Mouse (Mus musculus) embryonic facial prominence, embryonic 13.5 days (tissue): Measurements from ENCODE around the gene Sel1l3. TPM values are rescaled to one million over a fixed set of nuclear protein-coding genes. Genes with fewer than 3 reads are reported as not detected.

Experiments
- ATAC-seq: fragments of 200-750 bp; cut with Nextera tagmentation; 2 replicates; pipeline ENCODE4 v1.8.0; 2017; ENCODE audit warnings: low read depth; ENCODE audit not compliant: insufficient number of reproducible peaks, insufficient read depth, low FRiP score, low TSS enrichment
- H3K27ac ChIP-seq: fragments of 300-500 bp; sonication (generic); 2 replicates; pipeline ENCODE4 v1.5.1; 2015; ENCODE audit warnings: moderate library complexity, mild to moderate bottlenecking, inconsistent platforms
- H3K27me3 ChIP-seq: fragments of 300-500 bp; sonication (generic); 2 replicates; pipeline ENCODE4 v1.6.1; 2015; ENCODE audit warnings: mild to moderate bottlenecking, inconsistent platforms
- H3K36me3 ChIP-seq: fragments of 300-500 bp; sonication (generic); 2 replicates; pipeline ENCODE4 v1.6.1; 2015; ENCODE audit warnings: mild to moderate bottlenecking, inconsistent platforms
- H3K4me1 ChIP-seq: fragments of 300-500 bp; sonication (generic); 2 replicates; pipeline ENCODE4 v1.6.1; 2015; ENCODE audit warnings: inconsistent platforms
- H3K4me2 ChIP-seq: fragments of 300-500 bp; sonication (generic); 2 replicates; pipeline ENCODE4 v1.6.1; 2015; ENCODE audit warnings: moderate library complexity, mild to moderate bottlenecking, inconsistent platforms
- H3K4me3 ChIP-seq: fragments of 300-500 bp; sonication (generic); 2 replicates; pipeline ENCODE4 v1.5.1; 2015; ENCODE audit warnings: mild to moderate bottlenecking, inconsistent platforms
- H3K9ac ChIP-seq: fragments of 300-500 bp; sonication (generic); 2 replicates; pipeline ENCODE4 v1.6.1; 2015; ENCODE audit warnings: mild to moderate bottlenecking, inconsistent platforms
- H3K9me3 ChIP-seq: fragments of 300-500 bp; sonication (generic); 2 replicates; pipeline ENCODE4 v1.6.1; 2016; ENCODE audit warnings: inconsistent platforms
- WGBS: fragments of 180-500 bp; shearing (Covaris S2); methylation state at CpG from one replicate; pipeline ENCODE4 v1.1.7; 2015; ENCODE audit warnings: mixed read lengths; 5-methylcytosine and 5-hydroxymethylcytosine counted together
- polyA plus RNA-seq: library from polyadenylated mRNA; unstranded; fragments of >200 nt; fragmentation: Nextera tagmentation; extraction: Ambion mirVana; gene quantifications from 2 replicates; pipeline ENCODE4 v1.2.1, GENCODE M21; 2015

Sel1l3 gene
- polyA plus RNA-seq, 1 experiment from 2014 or later = 1.0 TPM

DNA sequence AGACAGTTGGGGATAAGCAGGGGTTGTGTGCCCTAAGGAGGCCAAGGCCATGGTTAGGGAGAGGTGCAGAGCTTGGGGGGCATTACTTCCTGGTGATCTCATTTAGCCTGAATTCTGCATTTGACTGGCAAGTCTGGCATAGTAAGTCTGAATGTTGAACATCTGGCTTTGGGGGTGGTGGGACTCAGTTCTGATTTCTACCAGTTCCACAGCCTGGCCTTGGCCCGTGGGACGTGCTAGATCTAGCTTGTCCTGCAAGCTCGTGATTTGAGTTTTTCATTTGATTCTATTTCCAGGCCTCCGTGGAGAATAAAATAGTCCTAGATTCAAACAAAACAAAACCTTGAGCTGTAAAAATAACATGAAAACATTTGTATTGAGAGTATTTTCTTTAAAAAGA lies 46.2 kb downstream of the Sel1l3 start:
- H3K36me3 ChIP-seq = no peaks in the 10 kb centered on the region
- WGBS = 80% methylated on average over 4 of the region's 4 CpGs
- H3K4me1 ChIP-seq = no peaks in the 10 kb centered on the region
- H3K4me3 ChIP-seq = no peak overlapping the region
- H3K9me3 ChIP-seq = no peaks in the 10 kb centered on the region
- H3K27me3 ChIP-seq = no peaks in the 10 kb centered on the region
- no peak overlapping the region for H3K27ac ChIP-seq
- no peak overlapping the region for H3K9ac ChIP-seq
- no peak for ATAC-seq
- no peak overlapping the region for H3K4me2 ChIP-seq

DNA sequence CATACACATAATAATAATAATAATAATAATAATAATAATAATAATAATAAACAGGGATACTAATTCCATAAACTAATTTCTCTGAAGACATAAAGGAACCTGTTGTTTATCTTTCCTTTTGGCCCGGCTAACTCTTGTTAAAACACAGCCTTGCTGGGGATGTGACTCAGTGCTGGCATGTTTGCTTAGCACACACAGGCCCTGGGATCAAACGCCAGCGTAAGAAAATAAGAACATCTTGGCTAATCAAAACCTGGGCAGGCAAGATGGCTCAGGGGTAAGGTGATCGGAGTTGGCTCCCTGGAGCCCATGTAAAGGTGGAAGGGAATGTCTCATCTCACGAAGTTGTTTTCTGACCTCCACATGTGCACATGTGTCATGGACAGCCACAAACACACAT lies 48.1 kb downstream of the Sel1l3 start:
- Histone ChIP-seq H3K4me1 (no peaks in the 10 kb centered on the region), H3K4me3 (no peak overlapping the region), H3K27ac (no peak overlapping the region), H3K36me3 (no peaks in the 10 kb centered on the region), H3K9ac (no peak overlapping the region), H3K4me2 (no peak overlapping the region), H3K27me3 (no peaks in the 10 kb centered on the region), H3K9me3 (no peaks in the 10 kb centered on the region)
- WGBS = 87% methylated on average over 5 of the region's 5 CpGs
- ATAC-seq = no peak

DNA sequence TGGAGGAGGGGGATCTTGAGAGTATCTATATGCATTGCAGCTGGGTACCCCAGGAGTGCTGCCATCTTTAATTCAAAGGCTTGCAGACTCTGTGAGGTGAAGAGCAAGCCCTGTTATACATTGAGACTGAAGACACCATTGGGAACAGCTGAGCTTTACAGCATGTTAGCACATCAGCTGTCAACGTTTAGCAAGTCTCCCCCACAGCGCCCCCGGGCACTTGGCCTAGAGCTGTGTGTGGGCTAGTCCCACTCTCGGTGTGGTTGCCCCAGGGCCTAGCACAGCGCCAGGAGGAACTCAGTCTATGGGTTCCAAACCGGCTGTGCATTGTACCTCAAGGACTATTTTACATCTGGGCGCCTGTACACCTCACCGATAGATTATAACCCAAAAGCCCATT lies 51.3 kb downstream of the Sel1l3 start:
- no peak for ATAC-seq
- 86% methylated on average over 8 of the region's 8 CpGs for WGBS
- H3K4me3 ChIP-seq = no peak overlapping the region
- no peak overlapping the region for H3K27ac ChIP-seq
- H3K9me3 ChIP-seq = no peaks in the 10 kb centered on the region
- H3K4me1 ChIP-seq = no peaks in the 10 kb centered on the region
- H3K9ac ChIP-seq = no peak overlapping the region
- no peaks in the 10 kb centered on the region for H3K36me3 ChIP-seq
- no peak overlapping the region for H3K4me2 ChIP-seq
- no peaks in the 10 kb centered on the region for H3K27me3 ChIP-seq

DNA sequence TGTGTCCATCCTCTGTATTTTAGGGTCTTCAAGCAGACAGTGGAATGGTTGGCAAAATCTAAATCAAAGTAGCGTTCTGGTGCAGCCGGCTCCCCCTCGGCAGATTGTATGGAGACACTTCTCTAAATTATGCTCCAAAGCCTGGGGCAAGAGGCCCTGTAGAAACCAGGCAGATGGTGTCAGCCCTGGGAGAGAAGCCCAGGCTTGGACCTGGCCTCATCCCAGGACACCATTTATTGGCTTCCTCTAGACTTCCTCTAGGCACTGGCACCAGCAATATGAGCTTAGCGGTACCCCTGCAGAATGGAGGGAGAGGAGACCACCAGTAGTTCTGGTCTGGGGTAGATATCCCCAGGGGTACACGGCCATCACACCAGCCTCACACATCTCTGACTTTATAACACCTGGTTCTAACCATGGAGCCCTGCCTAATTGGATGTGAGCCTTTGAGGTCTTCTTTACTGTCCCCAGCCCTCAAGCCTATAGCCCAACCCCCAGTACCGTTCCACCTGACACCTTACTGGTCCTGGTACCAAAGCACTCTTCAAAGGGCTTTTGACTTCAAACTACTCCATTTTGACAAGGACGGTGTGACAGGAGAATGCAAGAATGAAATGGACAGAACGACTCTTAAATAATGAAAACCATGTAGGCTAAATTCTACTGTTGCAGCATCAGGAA lies 52.1 kb downstream of the Sel1l3 start:
- Histone ChIP-seq H3K27ac (no peak overlapping the region), H3K4me2 (no peak overlapping the region), H3K4me3 (no peak overlapping the region), H3K9me3 (no peaks in the 10 kb centered on the region), H3K9ac (no peak overlapping the region), H3K4me1 (no peaks in the 10 kb centered on the region), H3K27me3 (no peaks in the 10 kb centered on the region), H3K36me3 (no peaks in the 10 kb centered on the region)
- no peak for ATAC-seq
- WGBS = 86% methylated on average over 8 of the region's 8 CpGs

DNA sequence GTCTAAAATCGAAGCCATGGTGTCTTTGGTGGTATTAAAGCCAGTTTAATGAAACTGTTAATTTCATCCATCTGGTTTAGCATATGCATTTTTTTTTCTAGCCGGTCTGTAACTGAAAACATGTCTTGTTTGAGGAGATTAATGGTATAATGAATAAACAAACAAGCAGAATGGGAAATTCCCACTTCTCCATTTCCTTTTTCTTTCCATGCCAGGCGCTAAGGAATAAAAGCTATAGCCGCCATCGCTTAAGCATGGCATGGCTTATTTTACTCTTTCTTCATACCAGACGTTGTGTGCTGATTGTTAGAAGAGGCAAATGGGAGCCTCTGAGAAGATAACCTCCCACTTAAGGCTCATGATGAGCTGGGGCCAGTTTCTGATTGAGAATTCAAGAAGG lies 53.5 kb downstream of the Sel1l3 start:
- 84% methylated on average over 6 of the region's 6 CpGs for WGBS
- H3K4me3 ChIP-seq = no peak overlapping the region
- H3K9me3 ChIP-seq = no peaks in the 10 kb centered on the region
- H3K27ac ChIP-seq = no peak overlapping the region
- no peak for ATAC-seq
- H3K27me3 ChIP-seq = no peaks in the 10 kb centered on the region
- H3K4me1 ChIP-seq = peaks cover 8% of the 10 kb centered on the region; the same call in 1 of the 2 replicates
- H3K4me2 ChIP-seq = no peak overlapping the region
- no peak overlapping the region for H3K9ac ChIP-seq
- H3K36me3 ChIP-seq = no peaks in the 10 kb centered on the region

DNA sequence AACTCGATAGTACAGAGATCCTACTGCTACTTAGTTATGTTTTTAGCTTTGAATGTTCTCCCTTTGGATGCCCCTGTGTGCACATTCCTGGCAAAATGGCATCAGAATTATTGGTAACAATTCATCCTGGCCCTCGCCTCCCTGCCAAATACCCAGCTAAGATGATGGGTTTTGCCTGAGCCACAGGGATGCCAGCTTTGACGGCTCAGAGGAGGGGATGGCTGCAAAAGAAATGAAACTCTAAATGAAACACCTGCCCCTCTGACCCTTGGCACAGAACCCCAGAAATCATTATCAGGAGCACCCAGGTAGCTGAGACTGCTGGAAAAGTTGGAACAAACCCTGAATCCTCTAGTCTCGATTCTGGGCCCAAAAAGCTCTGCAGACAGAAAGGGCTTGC lies 54.1 kb downstream of the Sel1l3 start:
- Histone ChIP-seq H3K27me3 (no peaks in the 10 kb centered on the region), H3K27ac (no peak overlapping the region), H3K4me1 (peaks cover 8% of the 10 kb centered on the region; the same call in 1 of the 2 replicates), H3K4me3 (no peak overlapping the region), H3K4me2 (no peak overlapping the region), H3K9ac (no peak overlapping the region), H3K36me3 (no peaks in the 10 kb centered on the region), H3K9me3 (no peaks in the 10 kb centered on the region)
- no peak for ATAC-seq
- WGBS = 86% methylated on average over 4 of the region's 4 CpGs

DNA sequence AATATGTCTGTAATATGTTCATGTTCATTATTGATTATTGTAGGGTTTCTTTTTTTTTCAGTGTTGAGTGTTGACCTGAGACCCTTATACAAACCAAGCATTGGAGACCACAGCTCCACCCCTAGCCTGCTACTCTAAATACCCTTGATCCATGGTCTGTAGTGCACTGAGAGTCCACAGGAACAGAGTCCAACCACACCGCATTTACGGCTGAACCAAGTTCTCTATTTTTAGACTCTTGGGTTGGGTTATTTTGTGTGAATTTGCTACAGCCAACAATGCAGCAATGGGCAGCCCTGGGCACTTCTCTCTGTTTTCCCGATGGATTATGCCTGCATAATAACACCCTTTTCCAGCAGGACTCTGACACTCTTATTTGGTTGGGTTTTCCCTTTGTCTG lies 54.6 kb downstream of the Sel1l3 start:
- no peak for ATAC-seq
- Histone ChIP-seq H3K27me3 (no peaks in the 10 kb centered on the region), H3K4me2 (no peak overlapping the region), H3K36me3 (no peaks in the 10 kb centered on the region), H3K9ac (no peak overlapping the region), H3K27ac (no peak overlapping the region), H3K4me1 (peaks cover 8% of the 10 kb centered on the region; the same call in 1 of the 2 replicates), H3K4me3 (no peak overlapping the region), H3K9me3 (no peaks in the 10 kb centered on the region)
- WGBS = 91% methylated on average over 3 of the region's 3 CpGs

DNA sequence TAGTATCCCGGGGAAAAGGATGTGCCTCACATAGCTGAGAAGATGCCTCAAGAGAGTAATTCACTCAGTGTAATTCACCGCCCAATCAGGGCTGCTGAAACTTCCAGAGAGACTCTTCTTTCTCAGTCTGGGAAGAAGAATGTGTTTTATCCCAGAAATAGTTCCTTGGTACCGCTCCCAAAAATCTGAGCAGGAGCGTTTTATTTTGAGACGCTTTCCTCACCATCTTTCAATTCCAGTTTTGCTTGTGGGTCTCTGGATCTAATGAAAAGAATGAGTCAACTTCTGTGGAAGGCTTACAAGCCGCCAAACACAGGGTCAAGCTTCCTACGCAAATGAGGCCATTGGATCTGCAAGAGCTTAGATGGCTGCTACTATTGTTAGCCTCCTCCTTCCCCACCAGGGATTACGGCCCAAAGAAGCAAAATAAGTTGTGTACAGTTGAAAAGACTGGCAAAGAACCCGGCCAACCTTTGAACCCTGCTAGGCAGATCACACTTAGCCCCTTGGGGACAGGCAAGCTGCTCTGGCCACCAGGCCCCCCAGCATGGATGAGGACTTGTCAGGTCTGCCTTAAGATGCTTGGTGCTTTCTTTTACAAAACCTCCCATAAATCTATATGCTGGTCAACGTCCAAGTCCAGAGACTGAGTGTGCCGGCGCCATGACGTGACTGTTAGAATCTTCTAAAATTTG lies 57.6 kb downstream of the Sel1l3 start:
- Histone ChIP-seq H3K36me3 (no peaks in the 10 kb centered on the region), H3K27me3 (no peaks in the 10 kb centered on the region), H3K9me3 (no peaks in the 10 kb centered on the region), H3K9ac (no peak overlapping the region), H3K27ac (no peak overlapping the region), H3K4me2 (no peak overlapping the region), H3K4me1 (peaks cover 8% of the 10 kb centered on the region; the same call in 1 of the 2 replicates), H3K4me3 (no peak overlapping the region)
- whole genome bisulfite sequencing = 68% methylated on average over 13 of the region's 13 CpGs
- no peak for ATAC-seq

DNA sequence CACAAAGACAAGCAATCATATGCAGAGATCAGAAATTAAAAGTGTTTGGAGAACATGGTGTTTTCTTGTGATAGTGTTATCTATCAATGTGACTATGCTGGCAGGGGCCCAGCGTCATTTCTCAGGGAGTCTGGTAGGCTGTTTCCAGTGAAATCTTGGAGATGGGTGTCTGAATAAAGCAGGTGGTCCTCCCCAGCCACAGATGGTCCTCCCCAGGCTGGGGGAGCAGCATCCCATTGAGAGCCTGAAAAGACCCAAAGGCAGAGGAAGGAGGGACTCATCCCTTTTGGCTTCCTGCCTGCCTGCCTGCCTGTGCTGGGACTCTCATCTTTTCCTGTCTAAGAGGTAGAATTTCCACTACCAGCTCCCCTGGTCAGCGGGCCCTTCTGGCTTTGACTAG lies 59.2 kb downstream of the Sel1l3 start:
- no peak overlapping the region for H3K4me3 ChIP-seq
- 84% methylated on average over 2 of the region's 2 CpGs for WGBS
- no peaks in the 10 kb centered on the region for H3K27me3 ChIP-seq
- no peak for ATAC-seq
- H3K9ac ChIP-seq = no peak overlapping the region
- peaks cover 11% of the 10 kb centered on the region; the same call in 1 of the 2 replicates for H3K4me1 ChIP-seq
- no peaks in the 10 kb centered on the region for H3K9me3 ChIP-seq
- H3K4me2 ChIP-seq = no peak overlapping the region
- no peak overlapping the region for H3K27ac ChIP-seq
- H3K36me3 ChIP-seq = no peaks in the 10 kb centered on the region

DNA sequence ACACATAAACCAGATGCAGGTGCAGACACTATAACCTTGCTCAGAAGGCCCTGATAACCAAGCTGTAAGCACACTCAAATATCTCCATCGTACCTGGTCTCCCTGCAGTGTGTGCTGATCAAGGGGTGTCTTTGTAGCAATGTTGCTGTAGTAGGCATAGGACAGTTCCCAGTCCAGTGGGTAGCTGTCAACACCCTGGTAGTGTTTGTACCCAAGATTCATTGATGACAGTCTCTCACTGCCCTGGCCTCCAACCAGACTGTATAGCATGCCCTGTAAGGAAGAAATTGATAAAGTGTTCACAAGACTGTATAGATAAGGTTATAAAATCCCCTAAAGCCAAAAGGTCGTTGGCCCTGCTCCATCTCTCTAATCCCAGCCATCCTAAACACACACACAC lies 59.6 kb downstream of the Sel1l3 start:
- no peak overlapping the region for H3K27ac ChIP-seq
- H3K4me2 ChIP-seq = no peak overlapping the region
- no peaks in the 10 kb centered on the region for H3K36me3 ChIP-seq
- H3K27me3 ChIP-seq = no peaks in the 10 kb centered on the region
- no peak for ATAC-seq
- no peak overlapping the region for H3K9ac ChIP-seq
- no peaks in the 10 kb centered on the region for H3K9me3 ChIP-seq
- H3K4me3 ChIP-seq = no peak overlapping the region
- WGBS = 90% methylated on average over 2 of the region's 2 CpGs
- peaks cover 13% of the 10 kb centered on the region; the same call in 1 of the 2 replicates for H3K4me1 ChIP-seq

DNA sequence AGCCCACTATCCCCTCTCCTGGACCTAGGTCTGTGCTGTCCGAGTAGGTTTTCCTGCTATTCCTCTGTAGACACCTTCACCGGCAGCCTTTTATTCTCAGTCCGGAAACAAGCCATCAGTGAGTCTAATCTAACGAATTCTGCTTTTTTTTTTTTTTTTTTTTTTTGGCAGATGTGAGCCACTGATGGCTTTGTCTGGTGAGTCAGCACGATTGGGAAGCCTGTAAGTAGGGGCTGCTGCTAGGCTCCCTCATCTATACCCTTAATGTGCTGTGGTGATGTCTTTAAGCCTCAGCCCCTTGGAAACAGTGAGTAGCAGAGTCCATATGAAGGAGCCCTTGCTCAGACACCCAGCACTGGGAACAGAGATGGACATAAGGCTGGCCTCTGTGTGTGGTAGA lies 60.6 kb downstream of the Sel1l3 start:
- H3K27me3 ChIP-seq = no peaks in the 10 kb centered on the region
- WGBS = 78% methylated on average over 5 of the region's 5 CpGs
- no peak overlapping the region for H3K4me3 ChIP-seq
- H3K9ac ChIP-seq = no peak overlapping the region
- no peak overlapping the region for H3K4me2 ChIP-seq
- ATAC-seq = no peak
- peaks cover 13% of the 10 kb centered on the region; the same call in 1 of the 2 replicates for H3K4me1 ChIP-seq
- H3K36me3 ChIP-seq = no peaks in the 10 kb centered on the region
- no peak overlapping the region for H3K27ac ChIP-seq
- H3K9me3 ChIP-seq = no peaks in the 10 kb centered on the region

DNA sequence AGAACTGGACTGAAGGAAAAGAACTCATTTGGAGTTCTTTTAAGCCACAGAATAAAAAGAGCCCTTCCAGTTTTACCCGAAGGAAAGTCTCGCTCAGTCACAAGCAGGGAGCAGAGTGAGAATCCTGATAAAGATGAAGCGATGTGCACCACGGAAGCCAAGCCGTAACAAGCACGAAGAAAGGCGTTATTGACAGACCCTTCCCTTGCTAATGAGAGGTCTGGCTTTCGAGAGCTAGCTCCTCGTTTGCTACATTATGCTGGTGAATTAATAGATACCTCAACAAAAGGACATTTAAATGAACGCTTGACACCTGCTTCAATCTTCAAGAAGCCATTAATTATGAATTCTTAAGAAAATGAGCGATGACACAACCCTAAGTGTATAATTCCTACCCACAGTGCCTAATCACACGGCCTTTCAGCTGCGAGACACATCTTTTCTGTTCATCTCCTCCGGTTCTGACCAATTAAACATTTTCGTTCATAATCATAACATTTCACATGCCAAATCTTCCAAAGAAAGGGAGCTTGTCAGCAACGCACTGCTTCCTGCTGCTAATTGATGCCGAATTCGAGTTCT lies 62.3 kb downstream of the Sel1l3 start:
- no peaks in the 10 kb centered on the region for H3K27me3 ChIP-seq
- no peak overlapping the region for H3K4me2 ChIP-seq
- H3K36me3 ChIP-seq = no peaks in the 10 kb centered on the region
- ATAC-seq = no peak
- 82% methylated on average over 18 of the region's 18 CpGs for WGBS
- H3K4me3 ChIP-seq = no peak overlapping the region
- H3K4me1 ChIP-seq = peaks cover 13% of the 10 kb centered on the region; the same call in 1 of the 2 replicates
- H3K9ac ChIP-seq = no peak overlapping the region
- H3K27ac ChIP-seq = no peak overlapping the region
- no peaks in the 10 kb centered on the region for H3K9me3 ChIP-seq
